Mouse (Mus musculus) heart, postnatal 4 days (tissue): ENCODE results near the gene Ccnt1. TPM values are rescaled to one million over a fixed set of nuclear protein-coding genes. Genes with fewer than 3 reads are reported as not detected.
A peak's percentile ranks its signal among the peaks of the same experiment; 100 is the strongest.

Source experiments
- DNase-seq: peaks from one replicate; pipeline ENCODE4 v3.0.0; 2021
- microRNA-seq, 2 experiments: library from miRNA; unstranded; fragments of <30 nt; microRNA quantifications; one replicate each; pipeline ENCODE4 v1.2.0; 2021 to 2022
- total RNA-seq, 2 experiments: library from RNA; stranded (reverse); gene quantifications; 2 replicates each; pipeline ENCODE4 v1.2.3; 2021

Ccnt1 gene
- total RNA-seq, 2 experiments from 2014 or later: 33.8 to 34.1 TPM

- DNase-seq: no peak
Measured at GRCm38 (mm10) chr15:98509387-98509786, 61.3 kb downstream of the Ccnt1 start.

DNA sequence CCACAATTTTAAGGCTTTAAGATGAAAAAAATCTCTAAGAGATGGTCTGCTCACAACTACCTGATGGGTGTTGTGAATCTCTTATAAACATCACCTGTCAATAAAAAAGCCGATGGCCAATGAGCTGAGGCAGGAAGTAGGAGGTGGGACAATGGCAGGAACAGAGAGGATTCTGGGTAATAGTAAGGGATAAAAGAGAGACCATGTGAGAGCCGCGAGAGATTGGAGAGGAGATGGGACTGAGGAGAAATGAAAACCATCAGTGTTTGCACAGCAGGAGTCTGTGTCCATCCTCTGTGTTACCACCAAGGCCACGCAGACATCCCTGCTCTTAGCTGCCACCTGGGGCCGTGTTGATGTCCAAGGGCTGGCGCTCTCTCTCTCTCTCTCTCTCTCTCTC, 63.4 kb downstream of the Ccnt1 start:
- no peak for DNase-seq

GRCm38 (mm10) chr15:98506253-98506957, 64.3 kb downstream of the Ccnt1 start:
- no peak for DNase-seq

DNA sequence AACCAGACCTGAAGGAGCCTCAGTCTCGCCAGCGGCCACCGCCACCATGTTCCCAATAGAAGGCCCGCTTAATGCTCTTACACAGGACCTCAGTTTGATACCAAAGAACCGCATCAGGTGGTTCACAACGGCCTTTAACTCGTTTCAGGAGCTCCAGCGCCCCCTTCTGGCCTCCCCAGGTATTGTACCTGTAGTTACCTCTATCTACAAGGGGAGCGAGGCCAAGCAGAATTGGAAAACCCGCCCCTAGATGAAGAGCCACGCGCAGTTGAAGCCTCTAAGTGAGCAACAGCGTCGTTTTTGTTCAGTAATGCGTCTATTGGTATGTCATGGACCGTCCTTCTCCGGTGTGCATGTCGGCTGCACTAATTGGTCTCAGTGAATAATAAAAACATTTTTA, 66.2 kb downstream of the Ccnt1 start:
- peak; percentile 84 for DNase-seq

DNA sequence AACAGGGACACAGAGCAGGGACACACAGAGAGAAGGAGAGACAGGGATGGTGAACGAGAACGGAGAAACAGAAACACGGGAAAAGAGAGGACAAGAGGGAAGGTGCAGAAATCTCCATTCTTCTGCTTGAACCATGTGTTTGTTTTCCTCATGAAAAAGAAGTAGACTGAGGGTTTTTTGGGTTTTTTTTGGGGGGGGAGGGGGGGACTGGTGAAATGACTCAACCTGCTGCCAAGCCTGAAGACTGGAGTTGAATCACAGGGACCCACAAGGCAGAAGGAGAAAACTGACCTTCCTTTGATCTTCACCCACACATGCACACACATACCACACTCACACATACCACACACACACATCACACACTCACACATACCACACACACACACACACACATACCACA, 67.4 kb downstream of the Ccnt1 start:
- no peak for DNase-seq

DNA sequence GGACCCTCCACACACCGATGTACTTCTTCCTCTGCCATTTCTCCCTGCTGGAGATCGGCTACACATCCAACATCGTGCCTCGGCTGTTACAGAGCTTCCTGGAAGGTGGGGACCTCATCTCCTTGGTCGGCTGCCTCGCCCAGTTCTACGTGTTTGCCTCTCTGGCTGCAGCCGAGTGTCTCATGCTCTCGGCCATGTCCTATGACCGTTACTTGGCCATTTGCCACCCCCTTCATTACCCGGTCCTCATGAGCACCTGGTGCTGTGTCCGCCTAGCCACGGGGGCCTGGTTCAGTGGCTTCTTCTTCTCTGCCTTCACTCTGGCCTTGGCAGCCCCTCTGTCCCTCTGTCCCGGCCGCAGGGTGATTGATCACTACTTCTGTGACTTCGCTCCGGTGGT, 73.1 kb downstream of the Ccnt1 start:
- DNase-seq: no peak

DNA sequence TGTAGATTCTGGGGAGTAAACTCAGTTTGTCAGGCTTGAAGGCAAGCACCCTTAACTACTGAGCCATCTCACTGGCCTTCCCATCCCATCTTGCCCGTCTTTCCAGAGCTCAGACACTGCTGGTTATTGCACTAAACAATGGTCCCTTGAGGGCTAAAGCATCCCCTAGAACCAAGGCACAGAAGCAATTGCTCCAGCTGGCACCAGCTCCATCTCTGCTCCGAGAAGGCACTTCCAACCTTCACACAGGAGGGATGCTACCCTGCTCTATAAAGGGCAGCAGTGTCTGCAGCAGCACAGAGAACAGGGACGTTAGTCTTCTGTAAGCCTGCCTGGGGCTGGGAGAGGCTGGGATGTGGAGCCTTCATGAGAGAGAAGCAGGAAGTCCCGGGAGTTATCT, 78.6 kb downstream of the Ccnt1 start, which contains the start of gene Olfr279:
TSS of gene Olfr279 (plus strand) at position 301 of the 400 bp plus-strand sequence.
- no peak for DNase-seq

DNA sequence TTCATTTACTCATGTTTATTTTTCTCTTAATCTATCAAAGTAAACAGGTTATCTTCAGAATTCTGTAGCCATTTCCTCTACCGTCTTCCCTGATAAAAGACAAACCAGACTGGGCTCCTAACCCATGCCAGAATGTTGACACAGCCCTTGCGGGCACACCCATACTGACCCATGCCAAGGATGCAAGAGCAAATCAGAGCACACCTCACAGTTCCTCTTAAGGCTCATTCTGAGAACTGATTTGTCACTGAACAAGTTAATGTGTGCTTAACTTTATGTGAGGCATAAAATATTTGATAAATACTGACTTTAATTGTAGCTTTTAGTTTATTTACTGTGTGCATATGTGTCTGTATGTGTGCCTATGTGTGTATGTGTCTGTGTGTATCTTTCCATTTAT, 79.4 kb downstream of the Ccnt1 start:
- no peak for DNase-seq

Small RNA genes lying within 50 kb of the gene (microRNA-seq; reads per million reads assigned to microRNA genes)
- gene Mir1291: 1.2 to 6.6 reads per million in 2 experiments

Other genes starting within 250 kb of the Ccnt1 start
- gene Olfr284, start 229.9 kb downstream of the Ccnt1 start, total RNA-seq: not detected
- gene Olfr283, start 190.0 kb downstream of the Ccnt1 start, total RNA-seq: not detected
- not detected for gene Olfr282, start 139.7 kb downstream of the Ccnt1 start, total RNA-seq
- gene Olfr281, start 118.3 kb downstream of the Ccnt1 start, total RNA-seq: not detected
- gene OR5BS1P, start 101.0 kb downstream of the Ccnt1 start, total RNA-seq: not detected
- not detected for gene Lalba, start 88.2 kb downstream of the Ccnt1 start, total RNA-seq
- gene Olfr279, start 78.5 kb downstream of the Ccnt1 start, total RNA-seq: not detected
- gene Kansl2, start 36.7 kb downstream of the Ccnt1 start, total RNA-seq: 10 to 100 TPM; 88.8 to 93.8 TPM
- gene 4930415O20Rik, start 81 bp upstream of the Ccnt1 start, total RNA-seq: not detected
- 100 to 1,000 TPM; 141 to 152 TPM for gene Adcy6, start 39.2 kb upstream of the Ccnt1 start, total RNA-seq
- gene Cacnb3, start 59.9 kb upstream of the Ccnt1 start, total RNA-seq: 10 to 100 TPM; 15.5 to 15.8 TPM
- 10 to 100 TPM; 57.6 to 59.6 TPM for gene Ddx23, start 92.0 kb upstream of the Ccnt1 start, total RNA-seq
- 1 to 10 TPM; 1.5 TPM for gene Rnd1, start 106.5 kb upstream of the Ccnt1 start, total RNA-seq
- under 1 TPM; 0.38 to 0.55 TPM for gene Ccdc65, start 137.3 kb upstream of the Ccnt1 start, total RNA-seq
- gene Fkbp11, start 157.3 kb upstream of the Ccnt1 start, total RNA-seq: 10 to 100 TPM; 11.0 to 12.8 TPM
- 10 to 100 TPM; 40.9 to 43.7 TPM for gene Arf3, start 192.3 kb upstream of the Ccnt1 start, total RNA-seq
- gene Wnt10b, start 207.2 kb upstream of the Ccnt1 start, total RNA-seq: under 1 TPM; 0.36 to 0.50 TPM
- not detected for gene Wnt1, start 218.9 kb upstream of the Ccnt1 start, total RNA-seq
- 1 to 10 TPM in 1 of 2 experiments, under 1 TPM in 1; 0.93 to 1.2 TPM for gene Ddn, start 238.6 kb upstream of the Ccnt1 start, total RNA-seq